Mouse (Mus musculus): ENCODE measurements around the gene Manba. TPM values are rescaled to one million over a fixed set of nuclear protein-coding genes. Genes with fewer than 3 reads are reported as not detected.

Gene Manba
- polyA plus RNA-seq, 1 experiment from 2014 or later: 10.2 TPM

DNA sequence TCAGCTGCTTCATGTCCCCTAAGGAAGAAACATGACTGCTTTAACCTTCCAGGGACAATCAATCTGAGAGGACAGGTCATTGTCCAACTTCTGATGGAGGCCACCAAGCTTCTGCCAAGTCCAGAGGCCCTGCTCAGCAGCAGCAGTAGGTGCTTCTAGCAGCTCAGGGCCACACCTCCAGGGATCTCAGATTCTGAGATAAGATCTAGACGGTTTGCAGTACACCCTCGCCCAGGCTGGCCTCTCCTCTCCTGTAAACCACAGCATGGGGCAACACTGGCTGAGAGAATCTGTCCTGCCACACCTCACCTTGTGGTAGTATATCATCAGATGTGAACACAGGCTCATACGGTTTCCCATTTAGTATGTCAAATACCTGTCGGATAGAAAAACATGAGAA is 105.1 kb downstream of the Manba start:
- Histone ChIP-seq H3K9ac (no peak overlapping the region), H3K27ac (ENCODE audit: low read depth) (no peak overlapping the region), H3K4me2 (no peak overlapping the region), H3K36me3 (ENCODE audit: insufficient read depth) (peaks cover 83% of the 10 kb centered on the region), H3K4me3 (ENCODE audit: low read depth, low read length) (no peak overlapping the region), H3K27me3 (ENCODE audit: insufficient read depth, low read length) (no peaks in the 10 kb centered on the region), H3K4me1 (ENCODE audit: insufficient read depth) (no peaks in the 10 kb centered on the region), H3K9me3 (ENCODE audit: low read depth, low read length) (no peaks in the 10 kb centered on the region)
- DNase-seq (no peak), ATAC-seq (ENCODE audit: insufficient read depth) (no peak)
- 60% methylated on average over 4 of the region's 4 CpGs for WGBS
- TF ChIP-seq CTCF (IDR thresholded peaks at IDR 0.05; ENCODE audit: low read depth): no peak

GRCm38 (mm10) chr3:135591376-135591775 is 106.0 kb downstream of the Manba start:
- H3K4me1 ChIP-seq (ENCODE audit: insufficient read depth): no peaks in the 10 kb centered on the region

GRCm38 (mm10) chr3:135592011-135592410 is 106.6 kb downstream of the Manba start:
- Histone ChIP-seq H3K27me3 (ENCODE audit: insufficient read depth, low read length) (no peaks in the 10 kb centered on the region), H3K4me1 (ENCODE audit: insufficient read depth) (no peaks in the 10 kb centered on the region), H3K27ac (ENCODE audit: low read depth) (no peak overlapping the region), H3K4me2 (no peak overlapping the region), H3K36me3 (ENCODE audit: insufficient read depth) (peaks cover 81% of the 10 kb centered on the region), H3K9ac (no peak overlapping the region), H3K4me3 (ENCODE audit: low read depth, low read length) (no peak overlapping the region), H3K9me3 (ENCODE audit: low read depth, low read length) (no peaks in the 10 kb centered on the region)
- TF ChIP-seq CTCF (IDR thresholded peaks at IDR 0.05; ENCODE audit: low read depth): no peak
- WGBS: 76% methylated on average over 4 of the region's 4 CpGs
- DNase-seq: no peak
- no peak for ATAC-seq (ENCODE audit: insufficient read depth)

More at GRCm38 (mm10) chr3:135591376-135591775, 106.0 kb downstream of the Manba start:
- WGBS: 74% methylated on average over 5 of the region's 5 CpGs
- DNase-seq: no peak
- H3K27ac ChIP-seq (ENCODE audit: low read depth): no peak overlapping the region
- TF ChIP-seq CTCF (IDR thresholded peaks at IDR 0.05; ENCODE audit: low read depth): no peak
- no peak overlapping the region for H3K9ac ChIP-seq
- no peaks in the 10 kb centered on the region for H3K27me3 ChIP-seq (ENCODE audit: insufficient read depth, low read length)
- ATAC-seq (ENCODE audit: insufficient read depth): no peak
- H3K36me3 ChIP-seq (ENCODE audit: insufficient read depth): peaks cover 85% of the 10 kb centered on the region
- H3K4me3 ChIP-seq (ENCODE audit: low read depth, low read length): no peak overlapping the region
- H3K9me3 ChIP-seq (ENCODE audit: low read depth, low read length): no peaks in the 10 kb centered on the region
- H3K4me2 ChIP-seq: no peak overlapping the region

DNA sequence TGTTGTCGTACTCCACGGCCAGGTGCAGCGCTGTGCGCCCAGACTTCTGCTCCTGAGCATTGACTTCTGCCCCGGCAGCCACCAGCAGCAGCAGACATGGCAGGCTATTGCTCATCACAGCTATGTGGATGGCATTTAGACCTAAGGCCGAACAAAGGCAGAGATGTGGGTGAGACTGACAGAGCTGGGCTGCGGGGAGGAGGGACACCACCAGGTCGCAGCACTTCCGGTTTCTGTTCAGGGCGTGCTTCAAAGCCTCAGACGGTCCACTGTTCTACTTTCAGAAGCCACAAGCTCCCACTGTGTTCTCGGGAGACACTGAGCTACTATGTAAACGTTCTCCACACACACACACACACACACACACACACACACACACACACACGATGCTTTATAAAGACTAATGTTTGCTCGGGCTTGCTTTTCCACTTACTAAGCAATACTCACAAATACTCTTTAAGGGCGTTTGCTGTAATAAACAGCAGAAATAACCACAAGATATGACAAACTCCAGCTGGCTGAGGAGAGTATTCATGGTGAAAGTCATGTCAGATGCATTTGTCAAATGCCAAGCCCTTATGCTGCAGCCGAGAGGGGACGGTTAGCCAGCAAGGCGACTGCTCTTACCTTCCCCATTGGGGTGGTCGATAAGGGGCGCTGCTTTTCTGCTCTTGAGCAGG is 109.0 kb downstream of the Manba start:
- H3K27ac ChIP-seq (ENCODE audit: low read depth): peak overlapping the region; percentile 36; the same call in 1 of the 2 replicates
- no peaks in the 10 kb centered on the region for H3K27me3 ChIP-seq (ENCODE audit: insufficient read depth, low read length)
- ATAC-seq (ENCODE audit: insufficient read depth): peak; percentile 60
- H3K4me2 ChIP-seq: no peak overlapping the region
- no peak overlapping the region for H3K4me3 ChIP-seq (ENCODE audit: low read depth, low read length)
- no peaks in the 10 kb centered on the region for H3K4me1 ChIP-seq (ENCODE audit: insufficient read depth)
- H3K9ac ChIP-seq: no peak overlapping the region
- H3K36me3 ChIP-seq (ENCODE audit: insufficient read depth): peaks cover 66% of the 10 kb centered on the region
- peak; percentile 78 for DNase-seq
- peak; percentile 26; the same call in 1 of the 2 replicates for TF ChIP-seq CTCF (IDR thresholded peaks at IDR 0.05; ENCODE audit: low read depth)
- H3K9me3 ChIP-seq (ENCODE audit: low read depth, low read length): no peaks in the 10 kb centered on the region
- WGBS: 48% methylated on average over 21 of the region's 21 CpGs

DNA sequence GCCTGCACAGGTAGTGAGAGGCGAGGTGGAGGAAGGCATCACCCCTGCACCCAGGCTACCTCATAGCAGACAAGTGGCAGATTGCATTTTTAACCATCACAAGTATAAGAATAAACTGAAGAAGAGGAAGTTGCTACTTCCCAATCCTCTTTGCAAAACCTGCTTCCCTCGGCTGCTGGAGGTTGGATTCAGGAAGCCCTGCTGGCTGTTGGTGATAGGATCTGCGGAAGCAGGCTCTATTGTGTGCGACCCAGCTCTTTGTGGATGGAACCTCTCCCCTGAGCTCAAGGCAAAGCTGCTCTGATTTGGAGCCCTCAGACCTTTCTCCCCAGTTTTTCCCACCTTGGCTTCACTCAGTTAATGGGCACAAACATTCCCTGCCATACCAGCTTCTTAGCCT is 111.6 kb downstream of the Manba start:
- H3K36me3 ChIP-seq (ENCODE audit: insufficient read depth): peaks cover 64% of the 10 kb centered on the region
- no peaks in the 10 kb centered on the region for H3K4me1 ChIP-seq (ENCODE audit: insufficient read depth)
- H3K9me3 ChIP-seq (ENCODE audit: low read depth, low read length): no peaks in the 10 kb centered on the region
- no peak for TF ChIP-seq CTCF (IDR thresholded peaks at IDR 0.05; ENCODE audit: low read depth)
- no peak overlapping the region for H3K9ac ChIP-seq
- no peak for ATAC-seq (ENCODE audit: insufficient read depth)
- no peaks in the 10 kb centered on the region for H3K27me3 ChIP-seq (ENCODE audit: insufficient read depth, low read length)
- 61% methylated on average over 4 of the region's 4 CpGs for WGBS
- H3K4me2 ChIP-seq: no peak overlapping the region
- peak; percentile 54 for DNase-seq
- H3K4me3 ChIP-seq (ENCODE audit: low read depth, low read length): no peak overlapping the region
- peak overlapping the region; percentile 78 for H3K27ac ChIP-seq (ENCODE audit: low read depth)

- Histone ChIP-seq H3K27ac (ENCODE audit: low read depth) (peak overlapping the region; percentile 4; the same call in 1 of the 2 replicates), H3K9ac (no peak overlapping the region), H3K36me3 (ENCODE audit: insufficient read depth) (peaks cover 59% of the 10 kb centered on the region), H3K4me1 (ENCODE audit: insufficient read depth) (no peaks in the 10 kb centered on the region), H3K4me2 (no peak overlapping the region), H3K9me3 (ENCODE audit: low read depth, low read length) (no peaks in the 10 kb centered on the region), H3K4me3 (ENCODE audit: low read depth, low read length) (no peak overlapping the region), H3K27me3 (ENCODE audit: insufficient read depth, low read length) (no peaks in the 10 kb centered on the region)
- no peak for DNase-seq
- no peak for TF ChIP-seq CTCF (IDR thresholded peaks at IDR 0.05; ENCODE audit: low read depth)
- ATAC-seq (ENCODE audit: insufficient read depth): no peak
- WGBS: 71% methylated on average over 3 of the region's 3 CpGs
Observed at GRCm38 (mm10) chr3:135598355-135598754, 112.9 kb downstream of the Manba start.

GRCm38 (mm10) chr3:135602731-135603130 is 117.3 kb downstream of the Manba start:
- Histone ChIP-seq H3K9me3 (ENCODE audit: low read depth, low read length) (no peaks in the 10 kb centered on the region), H3K4me1 (ENCODE audit: insufficient read depth) (peaks cover 6% of the 10 kb centered on the region; the same call in 1 of the 2 replicates), H3K4me3 (ENCODE audit: low read depth, low read length) (no peak overlapping the region), H3K9ac (no peak overlapping the region), H3K27me3 (ENCODE audit: insufficient read depth, low read length) (no peaks in the 10 kb centered on the region), H3K27ac (ENCODE audit: low read depth) (no peak overlapping the region), H3K36me3 (ENCODE audit: insufficient read depth) (peaks cover 58% of the 10 kb centered on the region), H3K4me2 (no peak overlapping the region)
- ATAC-seq (ENCODE audit: insufficient read depth) (no peak), DNase-seq (no peak)
- 80% methylated on average over 10 of the region's 10 CpGs for WGBS
- no peak for TF ChIP-seq CTCF (IDR thresholded peaks at IDR 0.05; ENCODE audit: low read depth)

All from lung, embryonic 14.5 days (tissue).